Mouse (Mus musculus) liver, embryonic 14.5 days (tissue): ENCODE measurements around the gene Jhy. TPM values are rescaled to one million over a fixed set of nuclear protein-coding genes. Genes with fewer than 3 reads are reported as not detected.

Experiments
- ATAC-seq: fragments of 200-750 bp; cut with Nextera tagmentation; 2 replicates; pipeline ENCODE4 v1.8.0; 2017; ENCODE audit warnings: moderate number of reproducible peaks, mild to moderate bottlenecking, moderate library complexity; ENCODE audit not compliant: insufficient read depth
- DNase-seq, 3 experiments: peaks; one replicate each; pipeline ENCODE4 v3.0.0-alpha.2; 2012 to 2013; ENCODE audit warnings: low read depth in 3 of 3, low spot score in 3 of 3
- H3K27ac ChIP-seq: fragments of 300-500 bp; sonication (generic); 2 replicates; pipeline ENCODE4 v1.5.1; 2014; ENCODE audit warnings: moderate library complexity, mild to moderate bottlenecking, control low read depth, inconsistent platforms
- H3K27me3 ChIP-seq: fragments of 300-500 bp; sonication (generic); 2 replicates; pipeline ENCODE4 v1.6.1; 2014; ENCODE audit warnings: mild to moderate bottlenecking, low read length, moderate library complexity; ENCODE audit not compliant: control insufficient read depth, insufficient read depth
- H3K36me3 ChIP-seq: fragments of 300-500 bp; sonication (generic); replicated peaks from 2 replicates; pipeline ENCODE4 v1.6.1; 2014; ENCODE audit warnings: low read depth; ENCODE audit not compliant: control insufficient read depth, insufficient read depth
- H3K4me1 ChIP-seq, 2 experiments: fragments of 200-500 bp in 1 of 2; fragments of 300-500 bp in 1 of 2; sonication (generic) in 1 of 2; replicated peaks; 2 replicates each; pipeline ENCODE4 v1.6.1; 2012 to 2014; ENCODE audit warnings: antibody characterized with exemption in 1 of 2, inconsistent platforms in 1 of 2, low read length in 1 of 2; ENCODE audit not compliant: control insufficient read depth in 2 of 2, insufficient read depth in 2 of 2
- H3K4me2 ChIP-seq: fragments of 300-500 bp; sonication (generic); 2 replicates; pipeline ENCODE4 v1.6.1; 2014; ENCODE audit warnings: low read depth, mild to moderate bottlenecking, control low read depth, moderate library complexity
- H3K4me3 ChIP-seq, 2 experiments: fragments of 200-500 bp in 1 of 2; fragments of 300-500 bp in 1 of 2; sonication (generic) in 1 of 2; 2 replicates each; pipeline ENCODE4 v1.5.1; 2012 to 2014; ENCODE audit warnings: low read depth in 2 of 2, low read length in 2 of 2, mild to moderate bottlenecking in 2 of 2, control low read depth in 1 of 2, inconsistent platforms in 1 of 2, moderate library complexity in 1 of 2; ENCODE audit not compliant: insufficient read depth in 1 of 2
- H3K9ac ChIP-seq: fragments of 300-500 bp; sonication (generic); replicated peaks from 2 replicates; pipeline ENCODE4 v1.6.1; 2014; ENCODE audit warnings: mild to moderate bottlenecking, control low read depth, moderate library complexity
- H3K9me3 ChIP-seq: fragments of 300-500 bp; sonication (generic); 2 replicates; pipeline ENCODE4 v1.6.1; 2016; ENCODE audit warnings: low read length, mixed read lengths; ENCODE audit not compliant: control insufficient read depth
- CTCF ChIP-seq: IDR thresholded peaks from 2 replicates; pipeline ENCODE4 v1.5.1; 2016; ENCODE audit warnings: antibody characterized with exemption, low read depth, control low read depth
- EP300 ChIP-seq: IDR thresholded peaks from 2 replicates; pipeline ENCODE4 v1.6.1; 2016; ENCODE audit warnings: antibody characterized with exemption, low read depth
- WGBS: fragments of 180-500 bp; shearing (Covaris S2); extraction: QIAGEN DNeasy Blood & Tissue Kit; methylation state at CpG from one replicate; pipeline ENCODE4 v1.1.7; 2014; ENCODE audit not compliant: insufficient replicate concordance; 5-methylcytosine and 5-hydroxymethylcytosine counted together
- polyA plus RNA-seq, 2 experiments: library from polyadenylated mRNA; depleted of rRNA in 1 of 2; stranded (reverse) in 1 of 2; unstranded in 1 of 2; fragments of >200 nt; fragmentation: Nextera tagmentation in 1 of 2; extraction: Ambion mirVana in 1 of 2; gene quantifications; 2 replicates each; pipeline versions ENCODE4 v1.2.1 to v1.2.3; 2012 to 2014

Jhy gene
- polyA plus RNA-seq, 2 experiments = 0.04 to 0.08 TPM

DNA sequence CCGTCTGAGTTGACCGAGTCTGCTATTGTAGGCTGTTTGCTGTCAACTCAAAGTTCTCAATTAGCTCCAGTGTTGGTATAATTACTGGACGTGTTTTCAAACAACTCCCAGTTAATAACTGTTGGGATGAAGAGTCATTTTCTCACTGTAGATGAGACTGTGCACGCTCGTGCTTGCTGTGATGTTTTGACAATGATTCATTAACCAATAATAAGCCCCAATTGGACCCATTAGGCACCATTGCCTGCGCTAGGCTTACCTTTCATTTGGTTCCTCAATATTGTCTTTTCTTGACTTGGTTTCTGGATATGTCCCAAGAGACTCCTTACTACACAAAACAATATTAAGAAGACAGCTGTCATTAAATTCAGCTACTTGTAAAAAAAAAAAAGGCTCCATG lies 71.5 kb downstream of the Jhy start:
- Histone ChIP-seq H3K27me3 (no peaks in the 10 kb centered on the region), H3K27ac (no peak overlapping the region), H3K9ac (no peak overlapping the region), H3K4me1 (no peaks in the 10 kb centered on the region), H3K36me3 (no peaks in the 10 kb centered on the region), H3K4me2 (no peak overlapping the region), H3K4me3 (no peak overlapping the region), H3K9me3 (no peaks in the 10 kb centered on the region)
- WGBS = 61% methylated on average over 6 of the region's 6 CpGs
- TF ChIP-seq CTCF (no peak), EP300 (no peak)
- no peak for ATAC-seq
- DNase-seq = no peak

DNA sequence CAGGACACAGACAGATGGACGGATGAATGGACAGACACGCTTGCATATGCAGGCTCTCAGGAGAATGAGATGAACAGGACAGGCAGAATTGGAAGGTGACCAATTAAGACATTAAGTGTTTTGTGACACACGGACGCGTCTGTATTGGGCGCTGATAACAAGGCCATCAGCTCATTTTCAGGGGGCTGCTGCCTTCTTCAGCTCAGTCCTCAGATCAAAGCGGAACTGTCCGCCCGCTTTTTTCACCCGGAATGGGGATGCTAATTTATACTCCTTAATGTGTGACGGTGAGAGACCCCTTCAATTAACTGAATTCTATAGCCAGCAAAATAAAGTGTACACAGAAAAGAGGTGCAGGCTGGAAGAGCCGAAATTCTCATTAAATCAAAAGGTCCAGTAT lies 74.5 kb downstream of the Jhy start:
- ATAC-seq (no peak), DNase-seq (no peak)
- H3K4me2 ChIP-seq = no peak overlapping the region
- H3K27me3 ChIP-seq = no peaks in the 10 kb centered on the region
- no peak for TF ChIP-seq EP300
- no peak for TF ChIP-seq CTCF
- no peaks in the 10 kb centered on the region for H3K4me1 ChIP-seq
- 42% methylated on average over 12 of the region's 12 CpGs for WGBS
- no peak overlapping the region for H3K4me3 ChIP-seq
- H3K9me3 ChIP-seq = no peaks in the 10 kb centered on the region
- no peak overlapping the region for H3K9ac ChIP-seq
- H3K27ac ChIP-seq = no peak overlapping the region
- H3K36me3 ChIP-seq = no peaks in the 10 kb centered on the region

DNA sequence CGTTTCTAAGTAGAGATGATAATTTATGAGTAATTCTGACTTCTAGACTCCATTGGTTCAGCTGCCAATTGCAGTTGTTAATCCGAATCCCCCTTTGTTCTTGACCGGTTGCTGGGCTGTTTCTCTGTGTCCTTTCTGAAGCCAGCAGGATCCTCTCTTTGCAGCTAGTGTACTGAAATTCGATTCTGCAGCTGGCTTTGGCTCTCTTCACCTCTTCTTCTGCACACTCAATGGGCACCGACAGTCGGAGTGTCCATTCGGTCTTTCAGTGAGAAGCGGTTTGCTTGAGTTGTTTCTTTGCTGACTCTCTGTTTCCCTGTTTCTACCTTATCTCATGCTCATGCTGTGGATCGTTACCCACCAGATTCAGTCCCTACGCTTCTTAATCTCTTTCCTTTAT lies 78.2 kb downstream of the Jhy start:
- no peaks in the 10 kb centered on the region for H3K36me3 ChIP-seq
- no peak overlapping the region for H3K27ac ChIP-seq
- no peak overlapping the region for H3K4me2 ChIP-seq
- 45% methylated on average over 10 of the region's 10 CpGs for WGBS
- no peak overlapping the region for H3K4me3 ChIP-seq
- no peak for ATAC-seq
- H3K9ac ChIP-seq = no peak overlapping the region
- TF ChIP-seq EP300 (no peak), CTCF (no peak)
- H3K27me3 ChIP-seq = peaks cover 5% of the 10 kb centered on the region; the same call in 1 of the 2 replicates
- no peaks in the 10 kb centered on the region for H3K4me1 ChIP-seq
- no peak for DNase-seq
- no peaks in the 10 kb centered on the region for H3K9me3 ChIP-seq

DNA sequence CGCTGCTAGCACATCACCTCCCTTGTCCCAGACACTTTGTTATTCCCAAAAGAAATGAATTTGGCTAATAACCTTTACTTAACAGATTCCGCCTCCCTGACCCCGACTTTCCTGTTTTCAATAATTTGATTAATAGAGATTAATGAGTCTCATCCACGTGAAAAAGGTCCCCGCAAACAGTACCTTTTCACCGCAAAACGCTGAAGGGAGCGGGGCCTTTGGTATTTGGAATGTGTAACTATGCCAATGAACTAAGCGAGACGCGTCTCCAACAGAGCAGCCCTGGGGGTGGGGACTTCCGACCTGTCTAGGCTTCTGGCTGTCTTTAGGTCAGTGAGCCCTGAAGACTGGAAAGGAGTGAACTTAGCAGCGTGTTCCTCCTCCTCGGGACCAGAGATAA lies 84.9 kb downstream of the Jhy start:
- no peaks in the 10 kb centered on the region for H3K4me1 ChIP-seq
- H3K27me3 ChIP-seq = peaks cover 69% of the 10 kb centered on the region
- no peak overlapping the region for H3K9ac ChIP-seq
- no peak for TF ChIP-seq CTCF
- TF ChIP-seq EP300 = no peak
- DNase-seq = no peak
- no peak overlapping the region for H3K27ac ChIP-seq
- H3K4me2 ChIP-seq = no peak overlapping the region
- no peak overlapping the region for H3K4me3 ChIP-seq
- no peak for ATAC-seq
- H3K36me3 ChIP-seq = no peaks in the 10 kb centered on the region
- H3K9me3 ChIP-seq = no peaks in the 10 kb centered on the region
- WGBS = 4% methylated on average over 14 of the region's 14 CpGs

DNA sequence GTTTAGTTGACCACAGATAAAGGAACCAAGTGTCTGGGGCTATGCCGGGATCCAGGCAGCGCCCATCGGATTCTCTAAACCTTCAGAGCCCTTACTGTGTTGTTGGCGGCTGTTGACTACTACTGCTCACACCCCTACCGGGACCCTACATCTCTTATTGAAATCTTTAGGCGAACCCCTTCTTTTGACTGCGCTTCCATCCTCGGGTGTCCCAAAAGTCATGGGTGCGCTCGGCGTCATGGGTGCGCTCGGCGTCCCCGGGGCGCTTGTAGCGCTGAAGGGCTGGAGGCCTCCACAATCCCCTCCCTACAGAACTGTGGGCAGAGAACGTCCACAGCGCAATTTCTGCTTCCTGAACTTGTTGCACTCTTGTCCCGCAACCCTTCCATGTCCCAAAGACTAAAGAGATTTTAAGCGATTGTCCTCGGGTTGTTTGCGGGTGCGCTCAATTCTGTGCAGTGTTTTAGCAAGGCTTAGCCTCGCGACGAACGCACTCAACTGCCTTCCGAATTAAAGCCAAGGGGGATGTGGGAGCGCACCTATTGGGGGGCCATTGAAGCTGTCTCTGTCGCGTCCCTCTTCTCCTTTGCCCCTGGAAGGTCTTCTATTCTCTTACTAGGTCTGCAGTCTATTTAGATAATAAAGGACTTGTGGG lies 85.5 kb downstream of the Jhy start:
- H3K4me1 ChIP-seq = no peaks in the 10 kb centered on the region
- TF ChIP-seq CTCF = no peak
- no peak for TF ChIP-seq EP300
- no peak for DNase-seq
- no peak overlapping the region for H3K27ac ChIP-seq
- H3K4me2 ChIP-seq = no peak overlapping the region
- 2% methylated on average over 32 of the region's 32 CpGs for WGBS
- peaks cover 75% of the 10 kb centered on the region for H3K27me3 ChIP-seq
- H3K9ac ChIP-seq = no peak overlapping the region
- H3K9me3 ChIP-seq = no peaks in the 10 kb centered on the region
- no peak for ATAC-seq
- H3K4me3 ChIP-seq = no peak overlapping the region
- no peaks in the 10 kb centered on the region for H3K36me3 ChIP-seq
